Mouse (Mus musculus) lung, embryonic 16.5 days (tissue): Measurements from ENCODE around the gene Ccl7. TPM values are rescaled to one million over a fixed set of nuclear protein-coding genes. Genes with fewer than 3 reads are reported as not detected.

ENCODE experiments used
- ATAC-seq: fragments of 200-750 bp; cut with Nextera tagmentation; 2 replicates; pipeline ENCODE4 v1.8.0; 2017; ENCODE audit warnings: low read depth, mild to moderate bottlenecking, moderate library complexity
- H3K27ac ChIP-seq: fragments of 300-500 bp; sonication (generic); 2 replicates; pipeline ENCODE4 v1.5.1; 2014; ENCODE audit warnings: mild to moderate bottlenecking, control low read depth, low read length
- H3K27me3 ChIP-seq: fragments of 300-500 bp; sonication (generic); 2 replicates; pipeline ENCODE4 v1.6.1; 2014; ENCODE audit warnings: low read depth, low read length, mixed read lengths; ENCODE audit not compliant: control insufficient read depth, insufficient read depth
- H3K36me3 ChIP-seq: fragments of 300-500 bp; sonication (generic); 2 replicates; pipeline ENCODE4 v1.6.1; 2014; ENCODE audit warnings: low read length; ENCODE audit not compliant: control insufficient read depth, insufficient read depth
- H3K4me1 ChIP-seq: fragments of 300-500 bp; sonication (generic); replicated peaks from 2 replicates; pipeline ENCODE4 v1.6.1; 2014; ENCODE audit warnings: low read length, mixed read lengths; ENCODE audit not compliant: control insufficient read depth, insufficient read depth
- H3K4me2 ChIP-seq: fragments of 300-500 bp; sonication (generic); 2 replicates; pipeline ENCODE4 v1.6.1; 2014; ENCODE audit warnings: low read depth, low read length, control low read depth
- H3K4me3 ChIP-seq: fragments of 300-500 bp; sonication (generic); 2 replicates; pipeline ENCODE4 v1.5.1; 2014; ENCODE audit warnings: mild to moderate bottlenecking, low read length, control low read depth
- H3K9ac ChIP-seq: fragments of 300-500 bp; sonication (generic); 2 replicates; pipeline ENCODE4 v1.6.1; 2014; ENCODE audit warnings: low read length, control low read depth
- H3K9me3 ChIP-seq: fragments of 300-500 bp; sonication (generic); 2 replicates; pipeline ENCODE4 v1.6.1; 2016; ENCODE audit warnings: low read length; ENCODE audit not compliant: control insufficient read depth
- WGBS: fragments of 180-500 bp; shearing (Covaris S2); extraction: QIAGEN DNeasy Blood & Tissue Kit; methylation state at CpG from one replicate; pipeline ENCODE4 v1.1.7; 2014; 5-methylcytosine and 5-hydroxymethylcytosine counted together
- polyA plus RNA-seq: library from polyadenylated mRNA; unstranded; fragments of >200 nt; fragmentation: Nextera tagmentation; extraction: Ambion mirVana; gene quantifications from 2 replicates; pipeline ENCODE4 v1.2.1, GENCODE M21; 2015

Ccl7 gene
- polyA plus RNA-seq, 1 experiment from 2014 or later, result 13.6 TPM

GRCm38 (mm10) chr11:82073686-82074085, 28.2 kb downstream of the Ccl7 start:
- H3K27ac ChIP-seq, result no peak overlapping the region
- no peaks in the 10 kb centered on the region for H3K27me3 ChIP-seq
- ATAC-seq, result no peak
- H3K4me2 ChIP-seq, result no peak overlapping the region
- no peaks in the 10 kb centered on the region for H3K9me3 ChIP-seq
- 66% methylated on average over 3 of the region's 3 CpGs for WGBS
- no peaks in the 10 kb centered on the region for H3K36me3 ChIP-seq
- no peaks in the 10 kb centered on the region for H3K4me1 ChIP-seq
- H3K9ac ChIP-seq, result no peak overlapping the region
- H3K4me3 ChIP-seq, result no peak overlapping the region

GRCm38 (mm10) chr11:82077031-82077430, 31.5 kb downstream of the Ccl7 start:
- Histone ChIP-seq H3K4me2 (no peak overlapping the region), H3K27me3 (no peaks in the 10 kb centered on the region), H3K36me3 (no peaks in the 10 kb centered on the region), H3K9me3 (0 out of 2 replicates have a peak, but pooled peaks cover 2% of the 10 kb centered on the region), H3K4me1 (no peaks in the 10 kb centered on the region), H3K9ac (no peak overlapping the region), H3K27ac (no peak overlapping the region), H3K4me3 (no peak overlapping the region)
- no peak for ATAC-seq
- 28% methylated on average over 3 of the region's 3 CpGs for WGBS

GRCm38 (mm10) chr11:82078136-82078730, 32.7 kb downstream of the Ccl7 start:
- Histone ChIP-seq H3K4me1 (no peaks in the 10 kb centered on the region), H3K9me3 (0 out of 2 replicates have a peak, but pooled peaks cover 2% of the 10 kb centered on the region), H3K27me3 (no peaks in the 10 kb centered on the region), H3K4me3 (no peak overlapping the region), H3K27ac (no peak overlapping the region), H3K36me3 (no peaks in the 10 kb centered on the region), H3K9ac (no peak overlapping the region), H3K4me2 (no peak overlapping the region)
- ATAC-seq, result no peak

GRCm38 (mm10) chr11:82080865-82081264, 35.4 kb downstream of the Ccl7 start:
- no peaks in the 10 kb centered on the region for H3K27me3 ChIP-seq
- no peak overlapping the region for H3K9ac ChIP-seq
- no peak for ATAC-seq
- 0 out of 2 replicates have a peak, but pooled peaks cover 2% of the 10 kb centered on the region for H3K9me3 ChIP-seq
- no peaks in the 10 kb centered on the region for H3K36me3 ChIP-seq
- H3K27ac ChIP-seq, result no peak overlapping the region
- WGBS, result 62% methylated on average over 3 of the region's 3 CpGs
- H3K4me3 ChIP-seq, result no peak overlapping the region
- no peaks in the 10 kb centered on the region for H3K4me1 ChIP-seq
- H3K4me2 ChIP-seq, result no peak overlapping the region

- ATAC-seq, result no peak
- Histone ChIP-seq H3K4me2 (no peak overlapping the region), H3K9me3 (0 out of 2 replicates have a peak, but pooled peaks cover 2% of the 10 kb centered on the region), H3K27ac (no peak overlapping the region), H3K4me3 (no peak overlapping the region), H3K27me3 (no peaks in the 10 kb centered on the region), H3K9ac (no peak overlapping the region), H3K4me1 (no peaks in the 10 kb centered on the region), H3K36me3 (no peaks in the 10 kb centered on the region)
- 88% methylated on average over 3 of the region's 3 CpGs for WGBS
These were observed 38.8 kb downstream of the Ccl7 start for GRCm38 (mm10) chr11:82084360-82084759.

Other genes starting within 250 kb of the Ccl7 start
- not detected in 2 replicates for gene 5530401A14Rik, start 185.0 kb upstream of the Ccl7 start, polyA plus RNA-seq
- 0.31 TPM in 2 replicates for gene Asic2, start 77.3 kb upstream of the Ccl7 start, polyA plus RNA-seq
- 20.7 and 21.9 TPM in 2 replicates for gene Ccl2, start 10.1 kb upstream of the Ccl7 start, polyA plus RNA-seq
- not detected in 2 replicates for gene Gm17268, start 7.2 kb upstream of the Ccl7 start, polyA plus RNA-seq
- 85.0 and 101 TPM in 2 replicates for gene Ccl11, start 12.1 kb downstream of the Ccl7 start, polyA plus RNA-seq
- 6.4 and 7.1 TPM in 2 replicates for gene Ccl12, start 56.1 kb downstream of the Ccl7 start, polyA plus RNA-seq
- gene Ccl8, start 69.5 kb downstream of the Ccl7 start, polyA plus RNA-seq, result not detected in 2 replicates